Mouse (Mus musculus): Measurements from ENCODE around the gene Cdh8. TPM values are rescaled to one million over a fixed set of nuclear protein-coding genes. Genes with fewer than 3 reads are reported as not detected.

Gene Cdh8
- total RNA-seq (2015; ENCODE audit: low replicate concordance) (not detected in 2 replicates), total RNA-seq (2017; ENCODE audit: low replicate concordance) (not detected in 2 replicates)

- ATAC-seq (replicated peaks; ENCODE audit: low FRiP score, poor library complexity, severe bottlenecking), result no peak
These were observed at the start of gene Cdh8 for GRCm38 (mm10) chr8:99415966-99416781. Cdh8 (minus strand) TSS chr8:99416471.

- ATAC-seq (replicated peaks; ENCODE audit: low FRiP score, poor library complexity, severe bottlenecking), result no peak
These were observed 30.2 kb upstream of the Cdh8 start for GRCm38 (mm10) chr8:99446506-99446905.

- no peak for ATAC-seq (replicated peaks; ENCODE audit: low FRiP score, poor library complexity, severe bottlenecking)
These were observed 9.6 kb upstream of the Cdh8 start for GRCm38 (mm10) chr8:99425901-99426300.

GRCm38 (mm10) chr8:99421516-99421915, 5.2 kb upstream of the Cdh8 start:
- ATAC-seq (replicated peaks; ENCODE audit: low FRiP score, poor library complexity, severe bottlenecking), result no peak

GRCm38 (mm10) chr8:99419726-99420125, 3.5 kb upstream of the Cdh8 start:
- no peak for ATAC-seq (replicated peaks; ENCODE audit: low FRiP score, poor library complexity, severe bottlenecking)

- ATAC-seq (replicated peaks; ENCODE audit: low FRiP score, poor library complexity, severe bottlenecking), result no peak
These were observed 1.2 kb upstream of the Cdh8 start for GRCm38 (mm10) chr8:99417456-99417855.

- ATAC-seq (replicated peaks; ENCODE audit: low FRiP score, poor library complexity, severe bottlenecking), result no peak
These were observed 950 bp downstream of the Cdh8 start for GRCm38 (mm10) chr8:99415076-99415965.

GRCm38 (mm10) chr8:99414483-99414921, 1.8 kb downstream of the Cdh8 start:
- ATAC-seq (replicated peaks; ENCODE audit: low FRiP score, poor library complexity, severe bottlenecking), result no peak

- no peak for ATAC-seq (replicated peaks; ENCODE audit: low FRiP score, poor library complexity, severe bottlenecking)
These were observed 2.3 kb downstream of the Cdh8 start for GRCm38 (mm10) chr8:99413877-99414482.

- ATAC-seq (replicated peaks; ENCODE audit: low FRiP score, poor library complexity, severe bottlenecking), result no peak
These were observed 22.4 kb downstream of the Cdh8 start for GRCm38 (mm10) chr8:99393908-99394307.

- ATAC-seq (replicated peaks; ENCODE audit: low FRiP score, poor library complexity, severe bottlenecking), result no peak
These were observed 46.2 kb downstream of the Cdh8 start for GRCm38 (mm10) chr8:99370104-99370503.

- no peak for ATAC-seq (replicated peaks; ENCODE audit: low FRiP score, poor library complexity, severe bottlenecking)
These were observed 47.1 kb downstream of the Cdh8 start for GRCm38 (mm10) chr8:99369166-99369565.

- no peak for ATAC-seq (replicated peaks; ENCODE audit: low FRiP score, poor library complexity, severe bottlenecking)
These were observed 47.8 kb downstream of the Cdh8 start for GRCm38 (mm10) chr8:99368449-99368848.

- ATAC-seq (replicated peaks; ENCODE audit: low FRiP score, poor library complexity, severe bottlenecking), result no peak
These were observed 62.3 kb downstream of the Cdh8 start for GRCm38 (mm10) chr8:99353923-99354322.

- no peak for ATAC-seq (replicated peaks; ENCODE audit: low FRiP score, poor library complexity, severe bottlenecking)
These were observed 63.0 kb downstream of the Cdh8 start for GRCm38 (mm10) chr8:99353221-99353620.

GRCm38 (mm10) chr8:99349456-99349855, 66.8 kb downstream of the Cdh8 start:
- ATAC-seq (replicated peaks; ENCODE audit: low FRiP score, poor library complexity, severe bottlenecking), result no peak

- no peak for ATAC-seq (replicated peaks; ENCODE audit: low FRiP score, poor library complexity, severe bottlenecking)
These were observed 67.7 kb downstream of the Cdh8 start for GRCm38 (mm10) chr8:99348618-99349017.

GRCm38 (mm10) chr8:99339310-99339709, 77.0 kb downstream of the Cdh8 start:
- no peak for ATAC-seq (replicated peaks; ENCODE audit: low FRiP score, poor library complexity, severe bottlenecking)

GRCm38 (mm10) chr8:99327559-99327958, 88.7 kb downstream of the Cdh8 start:
- no peak for ATAC-seq (replicated peaks; ENCODE audit: low FRiP score, poor library complexity, severe bottlenecking)

- ATAC-seq (replicated peaks; ENCODE audit: low FRiP score, poor library complexity, severe bottlenecking), result no peak
These were observed 101.7 kb downstream of the Cdh8 start for GRCm38 (mm10) chr8:99314561-99314960.
